Mouse (Mus musculus): Measurements from ENCODE around the gene Caps2.
"Not testable (repeated sequence)": the region's sequence is repeated elsewhere in the genome, so short reads cannot be mapped to it uniquely, and the experiment has no call there.

Gene Caps2

DNA sequence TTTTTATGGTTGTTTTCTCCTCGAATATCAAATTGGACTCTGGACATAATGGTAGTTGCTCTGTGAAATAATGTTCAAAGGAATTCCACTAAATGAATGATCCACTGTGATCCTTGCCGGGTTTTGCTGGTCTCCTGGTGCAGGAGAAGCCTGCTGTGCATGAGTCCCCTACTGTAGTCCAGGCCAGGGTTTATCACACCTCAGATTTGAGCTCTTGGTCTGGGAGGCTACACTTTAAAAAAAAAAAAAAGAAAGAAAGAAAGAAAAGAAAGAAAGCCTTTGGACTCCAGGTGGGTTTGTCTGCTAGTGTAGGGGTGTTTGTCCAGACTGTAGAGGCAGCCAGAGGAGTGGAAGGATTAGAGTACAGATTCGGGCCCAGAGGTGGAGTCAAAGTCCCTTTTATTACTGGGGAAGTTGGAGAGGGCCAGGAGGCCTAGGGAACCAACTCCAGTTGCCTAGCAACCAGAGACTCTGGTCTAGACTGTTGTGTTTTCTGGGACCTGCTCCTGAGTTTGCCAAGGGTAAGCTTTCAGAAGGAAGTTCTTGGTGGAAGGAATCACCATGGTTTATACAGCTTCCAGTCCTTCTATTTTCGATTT lies at the start of gene Caps2:
Gene Caps2 (plus strand): TSS at position 454 of the 599 bp plus-strand sequence.
- CTCF ChIA-PET, result no interaction called here

DNA sequence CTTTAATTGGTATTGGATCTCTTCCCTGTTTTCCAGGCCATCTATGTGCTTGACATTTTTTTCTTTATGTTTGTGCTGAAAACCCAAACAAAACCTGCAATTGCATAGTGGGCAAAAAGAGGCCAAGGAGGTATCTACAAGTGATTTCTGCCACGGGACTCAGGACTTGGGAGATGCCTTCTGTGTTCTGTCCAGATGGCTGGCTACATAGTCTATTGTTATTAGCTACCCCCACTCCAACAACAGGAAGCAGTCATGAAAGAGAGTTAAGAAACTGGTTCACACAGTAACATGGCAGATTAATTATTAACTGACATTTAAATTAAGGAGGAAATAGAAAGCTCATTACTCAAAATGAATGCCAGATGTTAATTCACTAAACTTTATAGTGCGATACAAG lies 38.3 kb upstream of the Caps2 start:
- CTCF ChIA-PET, result not testable (repeated sequence)

DNA sequence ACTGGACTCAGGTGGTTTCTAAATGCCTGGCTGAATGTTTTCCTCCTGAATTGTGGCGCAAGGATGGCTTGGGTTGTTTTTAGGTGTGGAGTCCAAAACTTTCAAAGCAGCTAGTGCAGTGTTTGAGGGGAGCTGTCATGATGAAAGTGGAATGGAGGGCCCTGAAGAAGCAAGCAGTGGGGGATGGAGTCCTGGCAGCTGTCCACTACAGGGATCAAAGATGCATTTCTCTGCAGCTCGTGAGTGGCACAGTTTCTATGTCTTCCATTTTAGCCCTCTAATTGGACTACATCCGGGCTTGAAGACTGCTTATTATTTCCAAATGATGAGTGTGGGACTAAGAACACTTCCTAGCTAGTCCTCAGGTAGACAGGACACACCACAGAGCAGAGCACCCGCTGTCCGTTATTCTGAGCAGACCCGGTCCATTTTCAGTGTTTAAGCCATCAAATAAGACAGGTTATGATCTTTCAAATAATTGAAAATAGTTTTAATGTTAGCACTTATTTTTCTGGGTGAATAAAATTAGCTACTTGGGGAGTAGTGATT lies 35.7 kb upstream of the Caps2 start:
- CTCF ChIA-PET, result not testable (repeated sequence)

GRCm38 (mm10) chr10:112132194-112132593 lies 31.2 kb upstream of the Caps2 start:
- CTCF ChIA-PET, result interaction anchor here (0.7 kb wide), 1 partner anchor 280 kb away, joined by 3 read pairs; no protein-coding TSS in a partner anchor

GRCm38 (mm10) chr10:112138050-112138870 lies 25.2 kb upstream of the Caps2 start:
- CTCF ChIA-PET, result interaction anchor here (0.7 kb wide), 1 partner anchor 18 kb away, joined by 10 read pairs; no protein-coding TSS in a partner anchor

DNA sequence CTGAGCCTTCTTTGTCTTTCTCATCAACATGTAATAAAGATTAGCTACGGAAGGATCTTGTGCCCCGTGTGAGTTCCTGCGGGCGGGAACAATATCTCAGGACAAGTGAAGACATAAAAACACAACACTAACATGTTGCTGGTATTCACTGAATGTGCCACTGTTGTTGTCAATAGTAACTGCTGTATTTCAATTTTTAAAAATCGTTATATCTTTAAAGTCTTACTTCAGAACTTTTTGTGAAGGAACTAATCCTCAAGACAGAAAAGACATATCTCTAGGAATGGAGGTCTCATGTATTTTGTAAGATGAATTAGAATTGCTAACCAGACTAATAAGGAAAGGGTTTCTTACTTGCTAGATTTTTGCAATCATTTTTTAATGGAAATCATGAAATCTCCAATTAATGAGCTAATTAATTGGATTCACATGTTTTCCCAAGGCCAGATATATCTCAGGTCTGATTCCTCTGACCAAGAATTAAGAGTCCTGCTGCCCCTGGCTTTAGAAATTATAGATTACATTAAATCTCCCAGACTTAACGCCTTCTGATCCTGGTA lies 24.5 kb upstream of the Caps2 start:
- CTCF ChIA-PET, result no interaction called here

GRCm38 (mm10) chr10:112139834-112140233 lies 23.6 kb upstream of the Caps2 start:
- CTCF ChIA-PET, result no interaction called here

DNA sequence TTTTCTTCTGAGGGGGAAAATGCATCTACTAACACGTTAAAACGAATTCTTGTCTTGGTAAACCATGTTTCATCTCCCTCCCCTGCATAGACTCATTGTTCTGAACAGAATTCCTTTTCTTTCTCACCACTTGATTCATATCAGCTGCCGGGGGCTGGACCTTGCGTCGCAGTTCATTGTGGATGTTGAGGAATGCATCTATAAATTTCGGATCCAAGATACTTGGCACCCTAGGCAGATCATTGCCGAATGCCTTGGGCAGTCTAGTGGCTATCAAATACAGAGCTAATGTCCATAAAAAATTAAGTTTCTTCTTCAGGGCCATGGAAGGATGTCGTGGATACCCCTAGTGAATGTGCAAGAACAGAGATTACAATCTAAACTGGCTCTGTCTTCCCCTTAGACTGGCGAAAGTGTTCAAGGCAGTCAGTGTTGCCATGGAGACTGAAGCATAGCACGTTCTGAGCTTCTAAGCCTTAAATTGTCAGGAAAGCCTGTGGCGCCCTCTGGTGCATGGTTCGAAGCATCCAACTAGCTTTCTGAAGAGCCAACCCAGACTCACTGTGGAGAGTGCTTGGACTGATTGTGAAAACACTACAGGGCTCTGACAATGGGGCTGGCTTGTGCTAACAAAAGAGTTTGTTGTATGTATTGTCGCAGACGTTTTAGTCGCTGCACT lies 3.4 kb upstream of the Caps2 start, which contains the start of gene Glipr1l3:
Gene Glipr1l3 (minus strand): TSS at position 446 of the 679 bp plus-strand sequence.
- CTCF ChIA-PET, result not testable (repeated sequence)

DNA sequence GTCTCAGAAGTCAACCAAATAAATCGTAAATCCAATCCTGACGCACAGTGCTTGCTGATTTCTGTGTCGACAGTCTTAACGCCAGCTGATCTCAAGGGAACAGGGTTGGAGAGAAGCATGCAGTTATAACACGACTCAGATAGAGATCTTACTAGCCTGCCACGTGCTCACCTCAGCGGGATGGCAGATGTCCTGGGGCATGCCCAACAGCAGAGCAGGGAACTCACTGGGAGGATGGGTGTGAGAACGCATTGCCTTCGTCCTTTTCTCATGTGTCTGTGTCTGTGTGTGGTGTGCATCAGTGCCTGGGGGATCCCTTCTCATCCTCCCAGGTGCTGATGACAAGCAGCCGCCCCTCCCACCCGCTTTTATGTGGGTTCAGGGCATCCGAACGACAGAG lies 13.6 kb downstream of the Caps2 start:
- CTCF ChIA-PET, result not testable (repeated sequence)

- CTCF ChIA-PET, result not testable (repeated sequence)
These were observed 30.5 kb downstream of the Caps2 start for GRCm38 (mm10) chr10:112193919-112194318.

DNA sequence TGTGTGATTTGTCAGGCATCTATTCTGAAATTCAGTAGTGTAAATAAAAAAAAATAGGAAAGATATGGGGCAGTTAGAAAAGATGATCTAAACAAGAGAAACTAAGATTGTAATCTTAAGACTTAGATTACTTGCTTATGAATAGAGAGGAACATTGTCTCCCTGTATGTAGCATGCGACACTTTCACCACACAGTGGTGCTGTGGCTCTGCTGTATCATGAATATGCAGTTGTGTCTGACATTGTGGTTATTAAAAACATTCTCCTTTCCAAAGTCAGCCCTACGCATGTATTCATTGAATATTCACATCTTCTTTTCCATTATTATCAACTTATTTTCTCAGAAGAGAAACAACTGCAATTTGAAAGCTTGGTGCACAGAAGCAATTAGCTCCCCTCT lies 40.0 kb downstream of the Caps2 start:
- CTCF ChIA-PET, result no interaction called here

DNA sequence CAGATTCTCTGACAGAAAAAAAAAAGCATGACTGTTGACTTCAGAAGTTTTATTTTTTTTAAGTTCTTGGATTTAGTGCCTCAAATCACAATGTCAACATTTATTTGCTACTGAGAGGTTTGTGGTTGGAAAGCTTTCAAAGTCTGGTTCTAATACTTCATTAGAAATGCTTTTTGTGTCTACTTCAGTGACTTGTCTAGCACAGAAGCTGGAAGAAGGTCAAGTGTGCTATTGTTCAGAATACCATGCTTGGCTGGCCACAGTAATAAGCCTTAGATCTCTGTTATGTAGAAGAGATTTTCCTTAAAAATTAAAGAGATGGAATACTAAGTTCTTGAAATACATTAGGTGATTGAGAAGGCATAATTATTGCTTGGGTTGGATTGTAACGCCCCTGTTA lies 63.7 kb downstream of the Caps2 start:
- CTCF ChIA-PET, result no interaction called here

- CTCF ChIA-PET, result not testable (repeated sequence)
These were observed 65.8 kb downstream of the Caps2 start for GRCm38 (mm10) chr10:112229091-112229843.

GRCm38 (mm10) chr10:112232733-112233132 lies 69.3 kb downstream of the Caps2 start:
- CTCF ChIA-PET, result not testable (repeated sequence)

DNA sequence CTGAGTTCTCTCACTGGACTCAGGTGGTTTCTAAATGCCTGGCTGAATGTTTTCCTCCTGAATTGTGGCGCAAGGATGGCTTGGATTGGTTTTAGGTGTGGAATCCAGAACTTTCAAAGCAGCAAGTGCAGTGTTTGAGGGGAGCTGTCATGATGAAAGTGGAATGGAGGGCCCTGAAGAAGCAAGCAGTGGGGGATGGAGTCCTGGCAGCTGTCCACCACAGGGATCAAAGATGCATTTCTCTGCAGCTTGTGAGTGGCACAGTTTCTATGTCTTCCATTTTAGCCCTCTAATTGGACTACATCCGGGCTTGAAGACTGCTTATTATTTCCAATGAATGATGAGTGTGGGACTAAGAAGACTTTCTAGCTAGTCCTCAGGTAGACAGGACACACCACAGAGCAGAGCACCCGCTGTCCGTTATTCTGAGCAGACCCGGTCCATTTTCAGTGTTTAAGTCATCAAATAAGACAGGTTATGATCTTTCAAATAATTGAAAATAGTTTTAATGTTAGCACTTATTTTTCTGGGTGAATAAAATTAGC lies 72.0 kb downstream of the Caps2 start:
- CTCF ChIA-PET, result not testable (repeated sequence)

DNA sequence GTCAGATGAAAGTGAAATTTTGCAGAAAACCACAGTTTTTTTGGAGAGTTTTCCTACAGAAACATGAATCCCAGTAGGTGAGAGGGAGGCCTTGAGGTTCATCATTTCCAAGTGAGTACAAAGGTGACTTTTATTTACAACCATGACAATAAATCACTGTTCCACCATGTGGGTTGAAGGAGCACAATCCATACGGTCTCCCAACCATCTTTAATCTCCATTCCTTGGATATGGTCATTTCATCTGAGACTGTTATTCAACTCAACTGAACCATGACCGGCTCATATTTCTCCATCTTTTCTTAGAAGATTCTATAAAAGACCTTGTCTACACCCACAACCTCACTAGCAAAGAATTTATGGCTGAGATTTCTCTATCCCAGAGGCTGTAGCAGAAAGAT lies 84.9 kb downstream of the Caps2 start:
- CTCF ChIA-PET, result no interaction called here

DNA sequence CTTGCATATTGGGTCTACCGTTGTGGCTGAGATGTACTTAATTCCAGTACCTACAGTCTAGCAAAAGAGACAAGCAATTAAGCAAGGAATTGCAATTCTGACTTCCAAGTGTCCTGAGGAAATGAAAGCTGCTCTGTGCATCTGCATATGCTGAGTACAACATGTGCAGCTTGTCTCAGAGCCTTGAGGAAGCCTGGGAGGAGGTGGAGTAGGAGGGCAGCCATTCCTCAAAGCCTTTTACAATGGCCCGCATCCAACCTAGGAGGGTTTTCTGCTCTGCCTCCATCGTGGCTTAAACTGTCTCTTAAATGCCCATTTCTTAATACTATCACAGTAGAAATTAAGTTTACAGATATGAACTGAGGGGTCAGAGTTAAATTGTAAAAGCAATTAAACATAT lies 100.0 kb downstream of the Caps2 start:
- CTCF ChIA-PET, result no interaction called here
